Mouse (Mus musculus) liver, adult (tissue): ENCODE results near the gene Syt7.

Experiments
- GATA4 ChIP-seq: IDR thresholded peaks from 2 replicates; pipeline ENCODE4 v1.6.1; 2014; ENCODE audit warnings: mild to moderate bottlenecking, low read length; ENCODE audit not compliant: insufficient replicate concordance

Gene Syt7

GRCm38 (mm10) chr19:10397479-10398153 is 8.7 kb downstream of the Syt7 start:
- no peak for TF ChIP-seq GATA4

- no peak for TF ChIP-seq GATA4
These were observed 9.4 kb downstream of the Syt7 start for GRCm38 (mm10) chr19:10398296-10398695.

- TF ChIP-seq GATA4, result no peak
These were observed 14.0 kb downstream of the Syt7 start for GRCm38 (mm10) chr19:10402771-10403494.

- TF ChIP-seq GATA4, result no peak
These were observed 14.9 kb downstream of the Syt7 start for GRCm38 (mm10) chr19:10403593-10404380.

DNA sequence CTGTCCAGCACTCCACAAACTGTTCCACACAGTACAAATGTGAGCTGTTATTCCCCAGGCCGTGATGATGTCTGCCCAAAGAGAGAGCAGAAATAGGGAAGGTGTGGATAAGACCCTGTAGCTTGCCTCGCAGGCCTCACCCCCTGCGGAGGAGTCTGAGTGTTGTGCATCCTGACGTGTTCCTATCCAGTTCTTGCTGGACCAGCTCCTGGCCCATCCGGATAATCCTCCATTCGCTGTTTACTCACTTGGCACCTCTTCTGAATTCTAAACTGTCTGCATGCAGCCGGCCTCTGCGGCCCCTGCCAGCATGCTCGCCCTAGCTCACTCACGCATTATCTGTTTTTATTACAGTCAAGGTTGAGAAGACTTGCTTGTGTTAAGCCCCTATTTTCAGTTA is 15.5 kb downstream of the Syt7 start:
- no peak for TF ChIP-seq GATA4

DNA sequence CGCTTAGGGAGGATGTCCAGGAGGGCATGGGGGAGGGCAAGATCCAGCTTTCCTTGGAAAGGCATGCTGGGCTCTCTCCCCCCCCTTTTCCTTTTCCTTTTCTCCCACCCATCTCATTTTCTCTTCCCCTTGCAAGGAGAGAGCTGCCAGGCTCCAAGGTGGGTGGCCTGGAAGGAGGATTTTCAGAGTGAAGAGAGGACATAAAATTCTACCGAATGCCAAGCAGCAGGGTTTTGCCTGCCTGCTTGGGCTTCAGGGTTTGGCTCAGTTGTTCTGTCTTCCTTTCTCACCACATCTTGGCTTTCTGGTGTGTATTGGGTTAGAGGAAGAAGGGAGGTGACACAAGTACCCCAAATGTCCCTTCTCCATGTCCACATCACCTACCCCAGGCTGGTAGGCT is 16.0 kb downstream of the Syt7 start:
- no peak for TF ChIP-seq GATA4

- TF ChIP-seq GATA4, result no peak
These were observed 24.9 kb downstream of the Syt7 start for GRCm38 (mm10) chr19:10413701-10414242.

- TF ChIP-seq GATA4, result no peak
These were observed 26.6 kb downstream of the Syt7 start for GRCm38 (mm10) chr19:10415508-10415907.

GRCm38 (mm10) chr19:10416889-10417288 is 28.0 kb downstream of the Syt7 start:
- no peak for TF ChIP-seq GATA4

- no peak for TF ChIP-seq GATA4
These were observed 28.5 kb downstream of the Syt7 start for GRCm38 (mm10) chr19:10417436-10417835.

- no peak for TF ChIP-seq GATA4
These were observed 33.4 kb downstream of the Syt7 start for GRCm38 (mm10) chr19:10421986-10422976.

GRCm38 (mm10) chr19:10424751-10425150 is 35.9 kb downstream of the Syt7 start:
- no peak for TF ChIP-seq GATA4

DNA sequence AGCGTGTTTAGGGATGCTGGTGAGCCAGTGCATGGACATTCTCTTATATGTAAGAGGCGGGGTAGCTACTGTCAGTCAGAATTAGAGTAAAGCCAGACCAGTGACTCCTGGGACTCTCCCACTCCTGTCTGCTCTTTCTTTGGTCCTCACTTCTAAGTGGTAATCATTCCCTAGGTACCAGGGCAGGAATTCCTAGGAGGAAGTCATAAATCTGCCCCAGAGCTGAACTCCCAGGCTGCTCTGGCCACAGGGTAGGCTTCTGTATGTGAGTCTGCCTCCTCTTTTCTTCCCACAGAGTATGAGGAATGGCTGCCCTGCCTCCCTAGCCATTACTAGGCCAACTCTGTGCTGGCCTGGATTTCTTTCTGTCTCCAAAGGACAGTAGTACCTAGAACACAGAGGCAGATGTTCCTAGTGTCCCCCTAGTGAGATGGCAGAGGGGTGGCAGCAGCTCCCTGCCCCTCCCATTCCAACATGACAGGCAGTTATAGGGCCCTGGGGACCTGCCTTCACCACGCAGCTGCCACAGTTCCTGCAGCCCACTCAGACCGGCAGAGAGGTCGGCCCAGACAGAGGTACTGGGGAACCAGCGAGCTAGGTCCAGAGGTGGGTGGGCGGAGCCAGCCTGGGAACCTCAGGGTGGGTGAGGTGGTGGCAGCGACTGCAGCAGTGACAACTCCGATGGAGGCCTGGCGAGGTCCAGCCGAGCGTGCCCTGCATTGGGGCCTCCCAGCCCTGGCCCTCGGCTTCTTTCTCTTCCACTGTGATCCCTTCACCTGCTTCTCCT is 36.8 kb downstream of the Syt7 start:
- no peak for TF ChIP-seq GATA4

DNA sequence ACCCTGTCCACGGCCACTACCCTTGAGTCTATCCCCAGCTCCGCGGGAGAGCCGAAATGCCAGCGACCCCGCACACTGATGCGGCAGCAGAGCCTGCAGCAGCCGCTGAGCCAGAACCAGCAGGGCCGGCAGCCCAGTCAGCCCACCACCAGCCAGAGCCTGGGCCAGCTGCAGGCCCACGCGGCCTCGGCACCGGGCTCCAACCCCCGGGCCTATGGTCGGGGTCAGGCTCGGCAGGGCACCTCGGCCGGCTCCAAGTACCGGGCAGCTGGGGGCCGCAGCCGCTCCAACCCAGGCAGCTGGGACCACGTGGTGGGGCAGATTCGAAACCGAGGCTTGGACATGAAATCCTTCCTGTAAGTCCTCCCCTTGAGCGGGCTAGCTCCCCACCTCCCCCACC is 37.4 kb downstream of the Syt7 start:
- no peak for TF ChIP-seq GATA4

- no peak for TF ChIP-seq GATA4
These were observed 37.9 kb downstream of the Syt7 start for GRCm38 (mm10) chr19:10426793-10427192.
